Mouse (Mus musculus): ENCODE results near the gene 1110051M20Rik. TPM values are rescaled to one million over a fixed set of nuclear protein-coding genes. Genes with fewer than 3 reads are reported as not detected.

The 1110051M20Rik gene
- polyA plus RNA-seq, 1 experiment from 2014 or later = 79.8 TPM

DNA sequence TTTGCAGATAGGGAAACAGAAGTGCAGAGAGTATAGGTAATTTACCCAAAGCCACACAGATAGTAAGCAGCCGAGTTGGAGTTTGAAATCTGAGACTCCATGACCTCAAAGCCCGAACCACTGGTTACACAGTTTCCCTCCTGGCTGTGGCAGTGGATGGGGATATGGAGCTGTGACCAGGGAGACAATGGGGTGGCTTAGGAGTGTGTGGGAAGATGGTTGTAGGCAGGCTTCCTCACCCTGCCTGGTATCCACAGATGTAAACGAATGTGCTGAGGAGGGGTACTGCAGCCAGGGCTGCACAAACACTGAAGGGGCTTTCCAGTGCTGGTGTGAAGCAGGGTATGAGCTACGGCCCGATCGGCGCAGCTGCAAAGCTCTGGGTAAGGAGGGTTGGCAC lies 32.3 kb upstream of the 1110051M20Rik start:
- no peak overlapping the region for H3K9ac ChIP-seq (replicated peaks; ENCODE audit: low read length)
- H3K36me3 ChIP-seq (replicated peaks; ENCODE audit: control insufficient read depth, insufficient read depth, low read depth, low read length) = peaks cover 11% of the 10 kb centered on the region
- no peak overlapping the region for H3K4me3 ChIP-seq (ENCODE audit: low read depth, low read length)
- H3K27ac ChIP-seq (replicated peaks; ENCODE audit: low read depth, low read length) = no peak overlapping the region
- WGBS = 77% methylated on average over 7 of the region's 7 CpGs
- ATAC-seq (replicated peaks; ENCODE audit: insufficient number of reproducible peaks, low FRiP score, low TSS enrichment, low read depth) (no peak), DNase-seq (ENCODE audit: low spot score) (no peak)
- no peak overlapping the region for H3K4me2 ChIP-seq (ENCODE audit: low read depth, low read length)
- no peaks in the 10 kb centered on the region for H3K4me1 ChIP-seq (ENCODE audit: control insufficient read depth, insufficient read depth, low read length)
- no peaks in the 10 kb centered on the region for H3K27me3 ChIP-seq (ENCODE audit: control insufficient read depth, insufficient read depth, low read length)
- no peaks in the 10 kb centered on the region for H3K9me3 ChIP-seq (replicated peaks; ENCODE audit: control insufficient read depth, low read length)

DNA sequence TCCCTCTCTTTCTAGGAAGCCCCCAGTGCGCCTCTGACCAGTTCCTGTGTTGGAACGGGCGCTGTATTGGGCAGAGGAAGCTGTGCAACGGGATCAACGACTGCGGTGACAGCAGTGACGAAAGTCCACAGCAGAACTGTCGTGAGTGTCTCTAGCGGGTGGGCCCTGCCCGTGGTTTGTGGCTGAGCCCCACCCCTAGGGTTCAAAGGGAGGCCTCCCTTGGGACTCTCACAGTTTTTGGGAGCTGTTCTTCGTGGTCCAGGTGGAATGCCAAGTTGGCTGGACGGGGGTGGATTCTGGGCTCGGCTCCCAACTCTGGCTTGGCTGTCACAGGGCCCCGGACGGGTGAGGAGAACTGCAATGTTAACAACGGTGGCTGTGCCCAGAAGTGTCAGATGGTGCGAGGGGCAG lies 31.8 kb upstream of the 1110051M20Rik start:
- WGBS = 72% methylated on average over 17 of the region's 17 CpGs
- no peak overlapping the region for H3K27ac ChIP-seq (replicated peaks; ENCODE audit: low read depth, low read length)
- no peaks in the 10 kb centered on the region for H3K4me1 ChIP-seq (ENCODE audit: control insufficient read depth, insufficient read depth, low read length)
- ATAC-seq (replicated peaks; ENCODE audit: insufficient number of reproducible peaks, low FRiP score, low TSS enrichment, low read depth) = no peak
- no peak overlapping the region for H3K9ac ChIP-seq (replicated peaks; ENCODE audit: low read length)
- H3K36me3 ChIP-seq (replicated peaks; ENCODE audit: control insufficient read depth, insufficient read depth, low read depth, low read length) = peaks cover 11% of the 10 kb centered on the region
- DNase-seq (ENCODE audit: low spot score) = no peak
- H3K27me3 ChIP-seq (ENCODE audit: control insufficient read depth, insufficient read depth, low read length) = no peaks in the 10 kb centered on the region
- no peak overlapping the region for H3K4me2 ChIP-seq (ENCODE audit: low read depth, low read length)
- no peak overlapping the region for H3K4me3 ChIP-seq (ENCODE audit: low read depth, low read length)
- H3K9me3 ChIP-seq (replicated peaks; ENCODE audit: control insufficient read depth, low read length) = no peaks in the 10 kb centered on the region

DNA sequence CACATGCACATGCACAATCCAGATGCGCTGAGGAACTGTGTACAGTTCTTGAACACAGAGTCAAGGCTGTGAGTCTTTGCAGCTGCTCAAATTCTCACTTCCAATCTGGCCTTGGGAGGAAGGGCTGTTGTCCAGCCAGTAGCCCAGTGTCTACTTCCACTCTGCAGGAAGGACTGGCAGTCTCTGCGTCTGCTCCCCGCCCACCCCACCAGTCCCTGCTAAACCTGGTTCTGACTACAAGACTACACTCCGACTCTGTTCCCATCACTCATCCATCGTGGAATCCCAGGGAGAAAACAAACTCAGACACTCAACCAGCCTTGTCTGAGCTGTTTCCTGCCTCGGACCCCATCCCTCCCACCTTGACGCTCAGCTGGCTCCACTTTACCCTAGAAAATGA lies 31.3 kb upstream of the 1110051M20Rik start:
- H3K36me3 ChIP-seq (replicated peaks; ENCODE audit: control insufficient read depth, insufficient read depth, low read depth, low read length) = peaks cover 11% of the 10 kb centered on the region
- H3K9ac ChIP-seq (replicated peaks; ENCODE audit: low read length) = no peak overlapping the region
- H3K4me2 ChIP-seq (ENCODE audit: low read depth, low read length) = no peak overlapping the region
- H3K4me3 ChIP-seq (ENCODE audit: low read depth, low read length) = no peak overlapping the region
- WGBS = 67% methylated on average over 7 of the region's 7 CpGs
- H3K27me3 ChIP-seq (ENCODE audit: control insufficient read depth, insufficient read depth, low read length) = no peaks in the 10 kb centered on the region
- no peaks in the 10 kb centered on the region for H3K4me1 ChIP-seq (ENCODE audit: control insufficient read depth, insufficient read depth, low read length)
- no peak overlapping the region for H3K27ac ChIP-seq (replicated peaks; ENCODE audit: low read depth, low read length)
- DNase-seq (ENCODE audit: low spot score) (no peak), ATAC-seq (replicated peaks; ENCODE audit: insufficient number of reproducible peaks, low FRiP score, low TSS enrichment, low read depth) (no peak)
- no peaks in the 10 kb centered on the region for H3K9me3 ChIP-seq (replicated peaks; ENCODE audit: control insufficient read depth, low read length)

DNA sequence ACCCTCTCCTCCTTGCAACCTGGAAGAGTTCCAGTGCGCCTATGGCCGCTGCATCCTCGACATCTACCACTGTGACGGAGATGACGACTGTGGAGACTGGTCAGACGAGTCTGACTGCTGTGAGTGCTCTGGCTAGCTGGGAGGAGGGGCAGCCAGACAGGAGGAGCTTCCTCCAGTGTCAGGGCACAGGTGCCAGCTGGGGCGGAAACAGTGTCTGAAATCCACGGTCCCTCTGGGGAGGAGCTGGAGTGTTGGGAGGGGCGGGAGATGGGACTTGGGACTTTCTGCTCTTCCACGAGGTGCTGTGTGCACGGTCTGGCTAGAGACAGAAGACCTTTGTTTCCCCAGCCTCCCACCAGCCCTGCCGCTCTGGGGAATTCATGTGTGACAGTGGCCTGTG lies 29.9 kb upstream of the 1110051M20Rik start:
- 60% methylated on average over 12 of the region's 12 CpGs for WGBS
- ATAC-seq (replicated peaks; ENCODE audit: insufficient number of reproducible peaks, low FRiP score, low TSS enrichment, low read depth) = 0 out of 2 replicates have a peak, but pooled peaks have one; percentile 39
- Histone ChIP-seq H3K27ac (replicated peaks; ENCODE audit: low read depth, low read length) (no peak overlapping the region), H3K36me3 (replicated peaks; ENCODE audit: control insufficient read depth, insufficient read depth, low read depth, low read length) (peaks cover 11% of the 10 kb centered on the region), H3K4me1 (ENCODE audit: control insufficient read depth, insufficient read depth, low read length) (peaks cover 4% of the 10 kb centered on the region; the same call in 1 of the 2 replicates), H3K4me3 (ENCODE audit: low read depth, low read length) (no peak overlapping the region), H3K4me2 (ENCODE audit: low read depth, low read length) (no peak overlapping the region), H3K9ac (replicated peaks; ENCODE audit: low read length) (no peak overlapping the region), H3K9me3 (replicated peaks; ENCODE audit: control insufficient read depth, low read length) (no peaks in the 10 kb centered on the region), H3K27me3 (ENCODE audit: control insufficient read depth, insufficient read depth, low read length) (no peaks in the 10 kb centered on the region)
- peak; percentile 54 for DNase-seq (ENCODE audit: low spot score)

DNA sequence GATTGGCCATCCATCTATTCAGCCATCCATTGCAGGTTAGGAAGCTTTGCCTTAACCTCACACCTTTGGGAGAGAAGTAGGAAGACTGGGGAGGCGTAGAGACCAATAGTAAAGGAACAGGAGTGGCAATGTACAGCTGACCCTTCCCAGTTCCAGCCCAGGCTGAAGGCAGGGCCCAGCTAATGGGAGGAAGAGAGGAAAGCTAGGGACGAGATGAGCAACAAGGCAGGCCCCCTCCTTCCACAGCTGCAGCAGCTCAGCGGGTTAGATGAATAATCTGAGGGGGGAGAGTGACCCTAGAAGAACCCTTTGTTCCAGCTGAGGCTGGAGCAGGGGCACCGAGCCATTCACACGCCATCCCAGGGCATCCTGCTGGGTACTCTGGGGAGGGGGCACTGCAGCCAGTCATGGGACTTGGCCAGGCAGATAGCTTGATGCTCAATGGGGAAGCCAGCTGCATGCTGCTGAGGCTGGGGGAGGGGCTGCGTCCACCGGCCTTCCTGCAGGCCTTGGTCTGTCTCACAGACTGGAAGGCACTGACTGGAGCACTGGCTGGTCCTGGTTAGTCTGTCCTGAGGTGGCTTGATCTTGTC lies 25.6 kb upstream of the 1110051M20Rik start:
- Histone ChIP-seq H3K36me3 (replicated peaks; ENCODE audit: control insufficient read depth, insufficient read depth, low read depth, low read length) (peaks cover 6% of the 10 kb centered on the region), H3K9me3 (replicated peaks; ENCODE audit: control insufficient read depth, low read length) (no peaks in the 10 kb centered on the region), H3K9ac (replicated peaks; ENCODE audit: low read length) (no peak overlapping the region), H3K4me1 (ENCODE audit: control insufficient read depth, insufficient read depth, low read length) (peaks cover 7% of the 10 kb centered on the region), H3K27ac (replicated peaks; ENCODE audit: low read depth, low read length) (no peak overlapping the region), H3K4me2 (ENCODE audit: low read depth, low read length) (no peak overlapping the region), H3K4me3 (ENCODE audit: low read depth, low read length) (no peak overlapping the region), H3K27me3 (ENCODE audit: control insufficient read depth, insufficient read depth, low read length) (no peaks in the 10 kb centered on the region)
- 14% methylated on average over 7 of the region's 7 CpGs for WGBS
- DNase-seq (ENCODE audit: low spot score) (no peak), ATAC-seq (replicated peaks; ENCODE audit: insufficient number of reproducible peaks, low FRiP score, low TSS enrichment, low read depth) (peak; percentile 25; the same call in 1 of the 2 replicates)

DNA sequence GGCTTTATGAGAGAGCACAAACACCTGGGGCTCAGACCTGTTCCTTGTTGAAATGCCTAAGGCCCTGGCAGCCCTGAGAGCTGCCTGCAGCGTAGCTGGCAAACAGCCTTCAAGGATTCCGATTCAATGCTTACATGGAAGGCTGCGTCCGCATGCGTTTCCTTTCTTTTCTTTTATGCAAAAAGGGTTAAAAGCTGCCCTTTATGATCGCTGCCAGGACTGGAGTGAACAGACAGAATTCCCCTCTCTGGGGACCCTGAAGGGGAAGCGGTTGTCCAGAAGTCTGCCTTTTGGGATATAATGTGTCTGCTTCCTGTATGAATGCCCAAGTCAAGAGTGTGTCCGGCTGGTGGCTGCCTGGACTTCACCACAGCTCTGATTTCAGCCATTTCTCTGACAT lies 23.1 kb upstream of the 1110051M20Rik start:
- H3K27me3 ChIP-seq (ENCODE audit: control insufficient read depth, insufficient read depth, low read length) = no peaks in the 10 kb centered on the region
- H3K9ac ChIP-seq (replicated peaks; ENCODE audit: low read length) = no peak overlapping the region
- no peak for ATAC-seq (replicated peaks; ENCODE audit: insufficient number of reproducible peaks, low FRiP score, low TSS enrichment, low read depth)
- H3K27ac ChIP-seq (replicated peaks; ENCODE audit: low read depth, low read length) = no peak overlapping the region
- H3K4me3 ChIP-seq (ENCODE audit: low read depth, low read length) = no peak overlapping the region
- WGBS = 53% methylated on average over 8 of the region's 8 CpGs
- peaks cover 9% of the 10 kb centered on the region for H3K4me1 ChIP-seq (ENCODE audit: control insufficient read depth, insufficient read depth, low read length)
- no peaks in the 10 kb centered on the region for H3K36me3 ChIP-seq (replicated peaks; ENCODE audit: control insufficient read depth, insufficient read depth, low read depth, low read length)
- no peaks in the 10 kb centered on the region for H3K9me3 ChIP-seq (replicated peaks; ENCODE audit: control insufficient read depth, low read length)
- no peak for DNase-seq (ENCODE audit: low spot score)
- H3K4me2 ChIP-seq (ENCODE audit: low read depth, low read length) = no peak overlapping the region

DNA sequence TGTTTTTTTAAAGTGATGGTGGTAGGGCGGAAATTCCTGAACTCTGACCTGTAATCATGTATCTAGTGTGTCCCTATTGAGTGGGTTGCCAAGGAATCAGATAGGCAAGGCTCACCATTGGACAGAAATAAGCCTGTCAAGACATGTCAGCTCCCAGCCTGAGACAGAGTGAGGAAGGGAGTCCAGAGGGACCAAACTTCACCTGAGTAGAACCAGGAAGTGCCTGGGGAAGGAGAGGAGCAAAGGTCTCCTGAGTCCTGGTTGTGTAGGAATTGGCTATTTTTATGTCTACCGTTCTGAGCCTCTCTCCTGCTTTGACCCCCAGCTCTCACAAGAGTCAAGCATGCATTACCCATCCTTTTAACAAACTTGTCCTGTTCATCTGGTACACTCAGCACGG lies 21.4 kb upstream of the 1110051M20Rik start:
- DNase-seq (ENCODE audit: low spot score) (no peak), ATAC-seq (replicated peaks; ENCODE audit: insufficient number of reproducible peaks, low FRiP score, low TSS enrichment, low read depth) (no peak)
- no peaks in the 10 kb centered on the region for H3K36me3 ChIP-seq (replicated peaks; ENCODE audit: control insufficient read depth, insufficient read depth, low read depth, low read length)
- 82% methylated on average over 3 of the region's 3 CpGs for WGBS
- H3K9ac ChIP-seq (replicated peaks; ENCODE audit: low read length) = no peak overlapping the region
- no peak overlapping the region for H3K4me3 ChIP-seq (ENCODE audit: low read depth, low read length)
- H3K27ac ChIP-seq (replicated peaks; ENCODE audit: low read depth, low read length) = no peak overlapping the region
- H3K27me3 ChIP-seq (ENCODE audit: control insufficient read depth, insufficient read depth, low read length) = no peaks in the 10 kb centered on the region
- no peak overlapping the region for H3K4me2 ChIP-seq (ENCODE audit: low read depth, low read length)
- no peaks in the 10 kb centered on the region for H3K9me3 ChIP-seq (replicated peaks; ENCODE audit: control insufficient read depth, low read length)
- peaks cover 19% of the 10 kb centered on the region for H3K4me1 ChIP-seq (ENCODE audit: control insufficient read depth, insufficient read depth, low read length)

DNA sequence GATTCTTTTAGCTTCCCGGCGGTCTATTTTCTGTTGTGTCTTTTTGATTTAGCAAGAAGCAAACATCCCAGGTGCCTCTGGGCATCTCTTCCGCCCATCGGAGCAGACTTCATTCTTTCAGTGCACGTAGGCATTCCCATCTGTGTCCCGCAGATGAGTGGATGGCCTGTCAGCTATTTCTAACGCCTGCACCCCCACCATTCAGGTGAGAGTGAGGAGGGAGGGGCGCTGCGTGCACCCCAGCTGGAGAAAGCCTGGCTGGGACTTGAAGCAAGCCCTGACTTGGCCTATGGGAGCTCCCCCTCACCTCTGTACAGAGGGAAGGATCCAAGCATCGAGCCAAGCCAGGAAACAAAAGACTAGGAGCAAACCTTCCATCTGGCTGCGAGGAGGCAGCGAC lies 18.2 kb upstream of the 1110051M20Rik start:
- DNase-seq (ENCODE audit: low spot score) (peak; percentile 34), ATAC-seq (replicated peaks; ENCODE audit: insufficient number of reproducible peaks, low FRiP score, low TSS enrichment, low read depth) (no peak)
- peak overlapping the region; percentile 40 for H3K9ac ChIP-seq (replicated peaks; ENCODE audit: low read length)
- no peaks in the 10 kb centered on the region for H3K27me3 ChIP-seq (ENCODE audit: control insufficient read depth, insufficient read depth, low read length)
- H3K27ac ChIP-seq (replicated peaks; ENCODE audit: low read depth, low read length) = 0 out of 2 replicates have a peak overlapping the region, but pooled peaks have one; percentile 41
- H3K4me2 ChIP-seq (ENCODE audit: low read depth, low read length) = peak overlapping the region; percentile 29; the same call in 1 of the 2 replicates
- H3K4me3 ChIP-seq (ENCODE audit: low read depth, low read length) = no peak overlapping the region
- no peaks in the 10 kb centered on the region for H3K9me3 ChIP-seq (replicated peaks; ENCODE audit: control insufficient read depth, low read length)
- WGBS = 10% methylated on average over 12 of the region's 12 CpGs
- H3K36me3 ChIP-seq (replicated peaks; ENCODE audit: control insufficient read depth, insufficient read depth, low read depth, low read length) = no peaks in the 10 kb centered on the region
- peaks cover 15% of the 10 kb centered on the region for H3K4me1 ChIP-seq (ENCODE audit: control insufficient read depth, insufficient read depth, low read length)
